Mouse (Mus musculus) liver, embryonic 14.5 days (tissue): Measurements from ENCODE around the gene Shc2.

Source experiments
- CTCF ChIP-seq: IDR thresholded peaks from 2 replicates; pipeline ENCODE4 v1.5.1; 2016; ENCODE audit warnings: antibody characterized with exemption, low read depth, control low read depth
- EP300 ChIP-seq: IDR thresholded peaks from 2 replicates; pipeline ENCODE4 v1.6.1; 2016; ENCODE audit warnings: antibody characterized with exemption, low read depth

DNA sequence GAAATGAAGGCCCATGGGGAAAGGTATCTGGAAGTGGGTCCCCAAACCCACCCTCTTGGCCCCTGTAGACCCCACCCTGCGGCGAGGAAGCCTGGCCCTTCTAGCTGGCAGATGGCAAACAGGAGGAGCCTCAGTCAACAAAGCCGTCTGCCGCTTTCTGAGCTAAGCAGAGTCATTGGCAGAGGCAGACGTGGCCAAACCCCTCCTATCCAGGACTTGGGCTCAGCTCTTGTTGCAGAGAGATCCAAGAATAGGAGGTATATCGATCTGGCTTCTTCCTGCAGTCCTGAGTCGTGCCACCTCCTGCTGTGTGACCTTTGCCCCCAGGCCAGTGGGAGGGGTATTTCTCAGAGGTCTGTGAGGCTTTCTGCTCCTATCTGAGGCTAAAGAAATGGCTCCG is 21.9 kb downstream of the Shc2 start:
- TF ChIP-seq CTCF (no peak), EP300 (no peak)
